ENCODE assay signal across 15 mouse cellular contexts in the genomic region with DNA sequence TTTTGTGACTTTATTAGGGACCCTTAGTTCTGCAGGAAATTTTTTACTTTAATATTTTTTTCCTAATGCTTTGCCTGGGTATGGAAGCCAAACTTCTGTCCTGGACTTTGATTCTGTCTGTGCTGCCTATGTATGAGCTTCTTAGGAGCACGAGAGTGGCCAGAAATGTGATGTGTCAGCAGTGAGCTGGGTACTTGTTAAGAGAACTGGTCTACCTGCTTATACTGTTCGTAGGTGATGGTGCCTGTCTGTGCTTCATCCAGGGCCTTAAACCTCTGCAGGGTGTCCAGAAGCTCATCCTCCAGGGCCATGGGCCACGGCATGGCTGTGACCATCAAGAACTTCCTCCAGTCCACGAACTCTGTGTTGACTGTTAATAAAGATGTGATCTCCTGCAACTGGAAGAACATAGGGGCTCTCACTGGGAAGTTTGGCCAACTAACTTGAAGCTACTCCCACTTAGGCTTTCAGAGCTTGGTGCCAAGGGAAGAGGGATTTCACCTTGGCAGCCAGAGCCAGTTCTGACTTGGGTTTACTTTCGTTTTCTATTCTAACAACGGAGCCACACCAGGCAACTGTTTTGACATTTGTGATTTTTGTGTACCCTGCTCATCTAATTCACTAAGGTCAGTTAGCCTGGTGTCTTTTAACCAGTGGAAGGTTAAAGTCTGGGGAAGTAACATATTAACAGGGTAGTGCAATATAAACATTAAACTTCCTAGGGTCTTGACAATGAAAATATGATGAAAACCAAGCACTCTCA.
DNase-seq lines count a peak whose midpoint lies in the region; ATAC-seq and TF ChIP-seq lines count a peak whose summit lies in the region.
"Had no signal": no experiment of that assay in that cellular context is flagged by ENCODE, and none has a peak within 500 bp of the region (broad histone marks: within the 10 kb centered on the region; RNA-seq: fewer than 3 reads in every experiment).

No protein-coding gene starts in this region.

- WGBS in lung, postnatal 0 days = 84% methylated on average over 6 of the region's 6 CpGs

- TF ChIP-seq EP300 in lung, postnatal 0 days (IDR thresholded peaks at IDR 0.05) = no peak

- no peak overlapping the region for H3K4me2 ChIP-seq in lung, postnatal 0 days (replicated peaks; ENCODE audit: low read depth, low read length)
- H3K4me2 ChIP-seq: embryonic facial prominence, embryonic 12.5 days; forebrain, embryonic 13.5 days; lung, embryonic 15.5 days; midbrain, embryonic 15.5 days had no signal

- H3K27ac ChIP-seq in lung, postnatal 0 days (ENCODE audit: low read length) = no peak overlapping the region
- H3K27ac ChIP-seq: embryonic facial prominence, embryonic 12.5 days; forebrain, embryonic 13.5 days; lung, embryonic 15.5 days; midbrain, embryonic 15.5 days had no signal

- no peak overlapping the region for H3K4me3 ChIP-seq in lung, postnatal 0 days (ENCODE audit: low read depth, low read length)
- H3K4me3 ChIP-seq: embryonic facial prominence, embryonic 12.5 days; forebrain, embryonic 13.5 days; lung, embryonic 15.5 days; midbrain, embryonic 15.5 days had no signal

- ATAC-seq in lung, postnatal 0 days = no peak
- ATAC-seq: forebrain, embryonic 13.5 days; intestine, embryonic 16.5 days; midbrain, embryonic 15.5 days had no signal

- H3K9me3 ChIP-seq in lung, postnatal 0 days (ENCODE audit: low read length) = no peaks in the 10 kb centered on the region
- H3K9me3 ChIP-seq: embryonic facial prominence, embryonic 12.5 days; forebrain, embryonic 13.5 days; lung, embryonic 15.5 days; midbrain, embryonic 15.5 days had no signal

- H3K4me1 ChIP-seq in lung, postnatal 0 days (ENCODE audit: insufficient read depth, low read depth, low read length) = no peaks in the 10 kb centered on the region
- H3K4me1 ChIP-seq: embryonic facial prominence, embryonic 12.5 days; forebrain, embryonic 13.5 days; lung, embryonic 15.5 days; midbrain, embryonic 15.5 days had no signal

- no peaks in the 10 kb centered on the region for H3K36me3 ChIP-seq in lung, postnatal 0 days (ENCODE audit: insufficient read depth, low read length)
- H3K36me3 ChIP-seq: embryonic facial prominence, embryonic 12.5 days; lung, embryonic 15.5 days; midbrain, embryonic 15.5 days had no signal

- no peak overlapping the region for H3K9ac ChIP-seq in lung, postnatal 0 days (replicated peaks; ENCODE audit: low read depth)
- H3K9ac ChIP-seq: embryonic facial prominence, embryonic 12.5 days; forebrain, embryonic 13.5 days; lung, embryonic 15.5 days; midbrain, embryonic 15.5 days had no signal

- DNase-seq in adrenal gland, adult 2 months = peak; percentile 47
- no peak for DNase-seq in adrenal gland, postnatal 4 days (ENCODE audit: low spot score in 2 of 2)
- peak; percentile 10 for DNase-seq in A20 (ENCODE audit: low read depth, low spot score)
- peak; percentile 53 for DNase-seq in adrenal gland, postnatal 14 days
- DNase-seq in kidney, postnatal 25 days = peak; percentile 28 to 44
- no peak for DNase-seq in lung, postnatal 0 days (ENCODE audit: low spot score)
- DNase-seq in testis, postnatal 14 days (ENCODE audit: low spot score) = no peak
- no peak for DNase-seq in cerebellum, postnatal 36 days
- DNase-seq: cerebellum, adult 9-10 months; right cerebral cortex, postnatal 4 days had no signal

- TF ChIP-seq CTCF in lung, postnatal 0 days (IDR thresholded peaks at IDR 0.05) = no peak

- no peaks in the 10 kb centered on the region for H3K27me3 ChIP-seq in lung, postnatal 0 days (replicated peaks; ENCODE audit: insufficient read depth, low read length)
- H3K27me3 ChIP-seq: embryonic facial prominence, embryonic 12.5 days; forebrain, embryonic 13.5 days; lung, embryonic 15.5 days; midbrain, embryonic 15.5 days had no signal

Comparison
In these comparisons a context has a peak if more than half of its experiments do, and no peak if none do; other contexts are left out.
1. DNase-seq: peak in adrenal gland, adult 2 months (single experiment), A20 (single experiment), adrenal gland, postnatal 14 days (single experiment) and kidney, postnatal 25 days (2 of 2); none in adrenal gland, postnatal 4 days (0 of 2), lung, postnatal 0 days (single experiment), testis, postnatal 14 days (single experiment) and cerebellum, postnatal 36 days (0 of 2).